Mouse (Mus musculus) liver, embryonic 15.5 days (tissue): ENCODE results near the gene Asic5. TPM values are rescaled to one million over a fixed set of nuclear protein-coding genes. Genes with fewer than 3 reads are reported as not detected.

Experiments used
- ATAC-seq: fragments of 200-750 bp; cut with Nextera tagmentation; 2 replicates; pipeline ENCODE4 v1.8.0; 2017; ENCODE audit warnings: moderate number of reproducible peaks, mild to moderate bottlenecking, moderate library complexity; ENCODE audit not compliant: insufficient read depth
- H3K27ac ChIP-seq: fragments of 300-500 bp; sonication (generic); replicated peaks from 2 replicates; pipeline ENCODE4 v1.5.1; 2015; ENCODE audit warnings: mild to moderate bottlenecking, inconsistent platforms
- H3K27me3 ChIP-seq: fragments of 300-500 bp; sonication (generic); 2 replicates; pipeline ENCODE4 v1.6.1; 2015; ENCODE audit warnings: mild to moderate bottlenecking, inconsistent platforms
- H3K36me3 ChIP-seq: fragments of 300-500 bp; sonication (generic); replicated peaks from 2 replicates; pipeline ENCODE4 v1.6.1; 2015; ENCODE audit warnings: moderate library complexity, mild to moderate bottlenecking, inconsistent platforms
- H3K4me1 ChIP-seq: fragments of 300-500 bp; sonication (generic); replicated peaks from 2 replicates; pipeline ENCODE4 v1.6.1; 2015; ENCODE audit warnings: inconsistent platforms
- H3K4me2 ChIP-seq: fragments of 300-500 bp; sonication (generic); 2 replicates; pipeline ENCODE4 v1.6.1; 2015; ENCODE audit warnings: moderate library complexity, mild to moderate bottlenecking, inconsistent platforms
- H3K4me3 ChIP-seq: fragments of 300-500 bp; sonication (generic); replicated peaks from 2 replicates; pipeline ENCODE4 v1.5.1; 2015; ENCODE audit warnings: mild to moderate bottlenecking, inconsistent platforms
- H3K9ac ChIP-seq: fragments of 300-500 bp; sonication (generic); 2 replicates; pipeline ENCODE4 v1.6.1; 2015; ENCODE audit warnings: moderate library complexity, mild to moderate bottlenecking, inconsistent platforms
- H3K9me3 ChIP-seq: fragments of 300-500 bp; sonication (generic); replicated peaks from 2 replicates; pipeline ENCODE4 v1.6.1; 2016; ENCODE audit warnings: inconsistent platforms
- WGBS: fragments of 180-500 bp; shearing (Covaris S2); methylation state at CpG from one replicate; pipeline ENCODE4 v1.1.7; 2015; ENCODE audit warnings: mixed read lengths; ENCODE audit not compliant: insufficient replicate concordance; 5-methylcytosine and 5-hydroxymethylcytosine counted together
- polyA plus RNA-seq: library from polyadenylated mRNA; unstranded; fragments of >200 nt; fragmentation: Nextera tagmentation; extraction: Ambion mirVana; gene quantifications from 2 replicates; pipeline ENCODE4 v1.2.1, GENCODE M21; 2015

The Asic5 gene
- polyA plus RNA-seq, 1 experiment from 2014 or later: not detected

- H3K4me3 ChIP-seq: no peak overlapping the region
- no peaks in the 10 kb centered on the region for H3K4me1 ChIP-seq
- no peak overlapping the region for H3K27ac ChIP-seq
- 62% methylated on average over 4 of the region's 4 CpGs for WGBS
- H3K9me3 ChIP-seq: no peaks in the 10 kb centered on the region
- no peaks in the 10 kb centered on the region for H3K27me3 ChIP-seq
- H3K4me2 ChIP-seq: no peak overlapping the region
- no peak for ATAC-seq
- H3K36me3 ChIP-seq: no peaks in the 10 kb centered on the region
- H3K9ac ChIP-seq: no peak overlapping the region
Observed at GRCm38 (mm10) chr3:82048078-82048477, 66.0 kb downstream of the Asic5 start.

GRCm38 (mm10) chr3:82048681-82049080 is 66.6 kb downstream of the Asic5 start:
- H3K4me2 ChIP-seq: no peak overlapping the region
- no peak overlapping the region for H3K4me3 ChIP-seq
- no peak overlapping the region for H3K9ac ChIP-seq
- no peak overlapping the region for H3K27ac ChIP-seq
- no peaks in the 10 kb centered on the region for H3K9me3 ChIP-seq
- no peaks in the 10 kb centered on the region for H3K4me1 ChIP-seq
- no peaks in the 10 kb centered on the region for H3K36me3 ChIP-seq
- H3K27me3 ChIP-seq: no peaks in the 10 kb centered on the region
- no peak for ATAC-seq
- 58% methylated on average over 7 of the region's 7 CpGs for WGBS

GRCm38 (mm10) chr3:82051468-82051867 is 69.4 kb downstream of the Asic5 start:
- ATAC-seq: no peak
- Histone ChIP-seq H3K4me2 (no peak overlapping the region), H3K36me3 (no peaks in the 10 kb centered on the region), H3K4me3 (no peak overlapping the region), H3K9me3 (no peaks in the 10 kb centered on the region), H3K9ac (no peak overlapping the region), H3K27ac (no peak overlapping the region), H3K4me1 (no peaks in the 10 kb centered on the region), H3K27me3 (no peaks in the 10 kb centered on the region)

- no peak overlapping the region for H3K27ac ChIP-seq
- no peaks in the 10 kb centered on the region for H3K36me3 ChIP-seq
- H3K4me1 ChIP-seq: no peaks in the 10 kb centered on the region
- 45% methylated on average over 2 of the region's 2 CpGs for WGBS
- H3K9ac ChIP-seq: no peak overlapping the region
- ATAC-seq: no peak
- H3K27me3 ChIP-seq: no peaks in the 10 kb centered on the region
- no peaks in the 10 kb centered on the region for H3K9me3 ChIP-seq
- no peak overlapping the region for H3K4me3 ChIP-seq
- H3K4me2 ChIP-seq: no peak overlapping the region
Observed at GRCm38 (mm10) chr3:82052029-82052428, 69.9 kb downstream of the Asic5 start.

- Histone ChIP-seq H3K4me2 (no peak overlapping the region), H3K9ac (no peak overlapping the region), H3K4me3 (no peak overlapping the region), H3K27me3 (no peaks in the 10 kb centered on the region), H3K4me1 (no peaks in the 10 kb centered on the region), H3K36me3 (no peaks in the 10 kb centered on the region), H3K9me3 (no peaks in the 10 kb centered on the region), H3K27ac (no peak overlapping the region)
- WGBS: 37% methylated on average over 5 of the region's 5 CpGs
- ATAC-seq: no peak
Observed at GRCm38 (mm10) chr3:82054283-82054974, 72.3 kb downstream of the Asic5 start.

- Histone ChIP-seq H3K4me3 (no peak overlapping the region), H3K9me3 (no peaks in the 10 kb centered on the region), H3K9ac (no peak overlapping the region), H3K4me1 (no peaks in the 10 kb centered on the region), H3K36me3 (no peaks in the 10 kb centered on the region), H3K4me2 (no peak overlapping the region), H3K27ac (no peak overlapping the region), H3K27me3 (no peaks in the 10 kb centered on the region)
- ATAC-seq: no peak
- WGBS: 29% methylated on average over 5 of the region's 5 CpGs
Observed at GRCm38 (mm10) chr3:82057201-82057600, 75.1 kb downstream of the Asic5 start.

GRCm38 (mm10) chr3:82061402-82062180 is 79.5 kb downstream of the Asic5 start:
- Histone ChIP-seq H3K9ac (no peak overlapping the region), H3K27ac (no peak overlapping the region), H3K4me3 (no peak overlapping the region), H3K9me3 (no peaks in the 10 kb centered on the region), H3K27me3 (no peaks in the 10 kb centered on the region), H3K4me2 (no peak overlapping the region), H3K36me3 (no peaks in the 10 kb centered on the region), H3K4me1 (no peaks in the 10 kb centered on the region)
- ATAC-seq: peak; percentile 49; the same call in 1 of the 2 replicates
- WGBS: 17% methylated on average over 9 of the region's 9 CpGs

GRCm38 (mm10) chr3:82067830-82068229 is 85.7 kb downstream of the Asic5 start:
- Histone ChIP-seq H3K27ac (no peak overlapping the region), H3K9ac (no peak overlapping the region), H3K27me3 (peaks cover 3% of the 10 kb centered on the region), H3K4me3 (no peak overlapping the region), H3K36me3 (no peaks in the 10 kb centered on the region), H3K9me3 (no peaks in the 10 kb centered on the region), H3K4me1 (no peaks in the 10 kb centered on the region), H3K4me2 (no peak overlapping the region)
- no peak for ATAC-seq
- 53% methylated on average over 5 of the region's 5 CpGs for WGBS

Other genes with a start within 250 kb of the Asic5 start
- gene Ctso, start 49.7 kb upstream of the Asic5 start, polyA plus RNA-seq: 6.3 and 6.6 TPM in 2 replicates
- gene Tdo2, start 6.1 kb upstream of the Asic5 start, polyA plus RNA-seq: not detected in 2 replicates
- gene Gucy1b1, start 92.4 kb downstream of the Asic5 start, polyA plus RNA-seq: 6.4 and 6.7 TPM in 2 replicates
- gene Gucy1a1, start 163.5 kb downstream of the Asic5 start, polyA plus RNA-seq: 4.8 and 5.0 TPM in 2 replicates